Mouse (Mus musculus): ENCODE results near the gene Rplp2.
A peak's percentile ranks its signal among the peaks of the same experiment; 100 is the strongest.

The Rplp2 gene

GRCm38 (mm10) chr7:141464603-141465201 lies 17.5 kb downstream of the Rplp2 start:
- no peak for ATAC-seq (ENCODE audit: insufficient number of reproducible peaks, low FRiP score, low TSS enrichment)

DNA sequence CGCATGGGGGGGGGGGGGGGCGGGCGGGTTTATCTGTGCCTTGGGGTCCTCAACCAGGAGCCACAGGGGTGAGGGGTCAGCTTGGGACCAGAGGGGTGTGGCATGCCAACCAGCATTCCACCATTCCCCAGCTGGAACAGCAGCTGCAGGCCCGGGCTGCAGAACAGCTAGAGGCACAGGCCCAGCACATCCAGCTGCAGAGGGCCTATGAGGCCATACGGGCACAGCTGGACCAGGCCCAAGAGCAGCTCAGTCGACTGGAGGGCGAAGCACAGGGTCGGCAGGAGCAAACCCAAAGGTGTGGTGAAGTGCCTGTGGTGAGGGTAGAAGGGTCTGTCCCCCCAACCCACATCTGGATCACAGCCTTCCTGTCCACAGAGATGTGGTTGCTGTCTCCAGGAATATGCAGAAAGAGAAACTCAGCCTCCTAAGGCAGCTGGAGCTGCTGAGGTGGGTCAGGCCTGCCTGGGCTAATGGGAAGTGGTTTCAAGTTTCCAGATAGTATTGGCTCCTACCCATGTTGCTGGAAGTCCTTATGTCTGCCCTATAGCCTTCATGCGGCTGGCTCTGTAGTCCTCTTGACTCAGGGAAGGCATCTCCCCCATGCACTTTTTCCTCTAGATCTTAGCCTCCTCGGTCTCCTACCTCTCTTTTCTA lies 18.3 kb downstream of the Rplp2 start:
- ATAC-seq (ENCODE audit: insufficient number of reproducible peaks, low FRiP score, low TSS enrichment), result no peak

DNA sequence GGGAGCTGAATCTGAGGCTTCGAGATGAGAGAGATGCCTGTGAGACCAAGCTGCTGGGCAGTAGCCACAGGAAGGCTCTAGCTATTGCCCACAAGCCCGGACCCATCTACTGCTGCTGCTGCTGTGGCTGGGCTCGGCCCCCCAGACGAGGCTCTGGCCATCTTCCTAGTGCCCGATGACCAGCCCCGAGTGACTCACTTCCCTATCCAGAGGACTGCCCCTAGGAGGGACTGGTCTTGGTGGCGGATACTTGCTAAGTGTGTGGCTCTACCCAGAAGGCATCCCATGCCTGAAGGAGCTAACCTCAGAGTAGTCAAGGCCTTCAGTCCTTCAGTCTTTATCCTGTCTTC lies 18.9 kb downstream of the Rplp2 start:
- ATAC-seq (ENCODE audit: insufficient number of reproducible peaks, low FRiP score, low TSS enrichment), result no peak

DNA sequence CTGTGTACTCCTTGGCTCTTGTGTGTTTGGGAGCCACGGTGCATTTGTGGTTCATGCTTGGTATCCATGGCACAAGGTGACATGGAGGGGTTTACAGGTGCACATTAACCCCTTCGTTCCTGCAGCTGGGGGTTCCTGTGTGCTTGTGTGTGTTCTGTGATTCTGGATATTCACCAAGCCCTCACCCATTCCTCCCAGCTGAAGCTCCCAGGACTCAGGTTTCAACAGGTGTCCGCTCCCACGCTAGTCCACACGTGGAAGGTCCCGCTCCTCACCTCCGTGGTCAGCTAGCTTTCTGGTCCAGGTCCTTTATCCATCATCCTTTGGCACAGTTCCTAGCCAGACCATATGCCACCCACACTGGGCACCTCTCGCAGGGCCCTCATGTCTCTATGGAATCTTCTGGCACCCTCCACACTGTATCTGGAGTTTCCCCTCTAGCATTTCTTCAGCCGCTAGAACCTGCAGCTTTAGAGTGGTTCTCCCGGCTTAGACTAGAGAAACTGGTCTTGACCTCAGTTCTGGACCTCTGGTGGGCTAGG lies 19.5 kb downstream of the Rplp2 start:
- ATAC-seq (ENCODE audit: insufficient number of reproducible peaks, low FRiP score, low TSS enrichment), result no peak

- ATAC-seq (ENCODE audit: insufficient number of reproducible peaks, low FRiP score, low TSS enrichment), result 0 out of 2 replicates have a peak, but pooled peaks have one; percentile 10
Observed at GRCm38 (mm10) chr7:141467230-141468030, 20.3 kb downstream of the Rplp2 start, which contains the start of gene Cd151. Cd151 (plus strand) TSS chr7:141467392.

DNA sequence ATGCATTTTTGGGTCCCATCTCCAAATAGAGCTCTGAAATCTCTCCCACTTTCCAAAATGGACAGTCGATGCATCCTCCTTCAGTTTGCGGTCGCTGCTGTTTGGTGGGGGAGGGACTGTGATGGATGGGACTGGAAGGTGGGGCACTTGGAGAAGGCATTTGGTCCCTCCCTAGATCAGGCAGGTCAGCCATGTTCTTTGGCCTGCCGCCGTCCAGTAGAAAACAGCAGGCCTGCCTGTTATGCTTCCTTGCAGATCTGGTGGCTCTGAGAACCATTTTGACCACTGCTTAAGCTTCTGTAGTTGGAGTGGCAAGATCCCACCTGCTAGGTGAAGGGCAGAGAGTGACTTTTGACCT lies 21.0 kb downstream of the Rplp2 start:
- ATAC-seq (ENCODE audit: insufficient number of reproducible peaks, low FRiP score, low TSS enrichment), result no peak

- peak; percentile 31; the same call in 1 of the 2 replicates for ATAC-seq (ENCODE audit: insufficient number of reproducible peaks, low FRiP score, low TSS enrichment)
Observed at GRCm38 (mm10) chr7:141468522-141469211, 21.5 kb downstream of the Rplp2 start.

DNA sequence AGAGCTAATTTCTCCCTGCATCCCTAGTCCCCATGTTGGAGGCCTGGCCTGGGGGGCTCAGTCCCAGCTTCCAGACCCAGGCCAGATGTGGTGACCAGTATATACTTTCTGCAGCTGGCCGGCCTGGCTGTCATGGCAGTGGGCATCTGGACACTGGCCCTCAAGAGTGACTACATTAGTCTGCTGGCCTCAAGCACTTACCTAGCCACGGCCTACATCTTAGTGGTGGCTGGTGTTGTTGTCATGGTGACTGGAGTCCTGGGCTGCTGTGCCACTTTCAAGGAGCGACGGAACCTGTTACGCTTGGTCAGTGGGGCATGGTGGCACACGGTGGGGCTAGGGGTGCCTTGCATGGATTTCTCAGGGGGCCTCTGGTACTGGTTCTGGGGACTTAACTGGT lies 22.2 kb downstream of the Rplp2 start:
- no peak for ATAC-seq (ENCODE audit: insufficient number of reproducible peaks, low FRiP score, low TSS enrichment)

DNA sequence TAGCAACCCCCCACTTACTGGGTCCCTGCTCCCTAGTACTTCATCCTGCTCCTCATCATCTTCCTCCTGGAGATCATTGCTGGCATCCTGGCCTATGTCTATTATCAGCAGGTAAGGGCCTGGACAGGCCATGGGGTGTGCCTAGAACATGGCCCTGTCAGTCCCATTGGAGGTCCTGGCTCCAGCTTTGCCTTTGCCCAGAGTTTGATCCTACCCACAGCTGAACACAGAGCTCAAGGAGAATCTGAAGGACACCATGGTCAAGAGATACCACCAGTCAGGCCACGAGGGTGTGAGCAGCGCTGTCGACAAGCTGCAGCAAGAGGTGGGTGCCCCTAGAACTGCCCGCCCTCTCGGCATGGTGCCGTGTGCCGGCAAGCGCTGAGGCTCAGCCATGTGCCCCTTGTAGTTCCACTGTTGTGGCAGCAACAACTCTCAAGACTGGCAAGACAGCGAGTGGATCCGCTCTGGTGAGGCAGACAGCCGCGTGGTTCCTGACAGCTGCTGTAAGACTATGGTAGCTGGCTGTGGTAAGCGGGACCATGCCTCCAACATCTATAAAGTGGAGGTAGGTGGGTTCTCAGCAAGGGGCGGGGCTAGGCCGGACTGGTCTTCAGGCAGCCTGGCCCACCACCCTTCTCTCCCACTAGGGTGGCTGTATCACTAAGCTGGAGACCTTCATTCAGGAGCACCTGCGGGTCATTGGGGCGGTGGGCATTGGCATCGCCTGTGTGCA lies 22.9 kb downstream of the Rplp2 start:
- ATAC-seq (ENCODE audit: insufficient number of reproducible peaks, low FRiP score, low TSS enrichment), result no peak

GRCm38 (mm10) chr7:141470637-141470944 lies 23.4 kb downstream of the Rplp2 start:
- ATAC-seq (ENCODE audit: insufficient number of reproducible peaks, low FRiP score, low TSS enrichment), result no peak

DNA sequence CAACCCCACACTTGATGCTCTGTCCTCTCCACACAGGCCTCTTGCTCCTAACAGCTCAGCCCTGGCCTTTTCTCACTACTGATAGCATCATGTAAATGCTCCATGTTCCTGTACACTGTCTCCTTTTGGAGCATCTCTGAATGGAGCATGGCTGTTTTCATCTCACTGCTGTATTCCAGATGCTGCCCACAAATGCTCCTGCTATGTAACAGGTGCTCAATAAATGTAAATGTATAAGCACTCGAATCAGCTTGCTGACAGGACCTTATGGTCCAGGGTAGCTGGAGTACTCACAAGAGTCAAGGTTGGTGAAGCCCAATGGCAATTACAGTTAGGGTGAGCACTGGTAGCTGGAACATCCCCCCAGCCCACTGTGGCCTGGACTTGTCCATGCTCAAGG lies 24.1 kb downstream of the Rplp2 start:
- no peak for ATAC-seq (ENCODE audit: insufficient number of reproducible peaks, low FRiP score, low TSS enrichment)

DNA sequence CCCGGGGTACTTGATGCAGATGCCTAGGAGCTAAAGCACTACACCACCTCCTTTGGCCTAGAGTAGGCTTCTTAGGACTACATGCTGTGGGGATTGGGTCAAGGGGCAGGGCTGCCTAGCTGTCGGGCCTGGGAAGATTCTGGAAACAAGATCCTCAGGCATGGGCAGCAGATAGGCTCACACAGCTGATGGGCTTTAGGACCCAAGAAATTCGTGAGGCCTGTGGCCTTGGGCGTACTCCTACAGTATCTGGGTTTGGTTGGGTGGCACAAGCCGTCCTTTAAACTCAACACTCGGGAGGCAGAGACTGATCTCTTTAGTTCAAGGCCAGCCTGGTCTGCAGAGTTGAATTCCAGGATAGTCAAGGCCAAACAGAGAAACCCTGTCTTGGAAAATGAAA lies 25.1 kb downstream of the Rplp2 start:
- ATAC-seq (ENCODE audit: insufficient number of reproducible peaks, low FRiP score, low TSS enrichment), result no peak

DNA sequence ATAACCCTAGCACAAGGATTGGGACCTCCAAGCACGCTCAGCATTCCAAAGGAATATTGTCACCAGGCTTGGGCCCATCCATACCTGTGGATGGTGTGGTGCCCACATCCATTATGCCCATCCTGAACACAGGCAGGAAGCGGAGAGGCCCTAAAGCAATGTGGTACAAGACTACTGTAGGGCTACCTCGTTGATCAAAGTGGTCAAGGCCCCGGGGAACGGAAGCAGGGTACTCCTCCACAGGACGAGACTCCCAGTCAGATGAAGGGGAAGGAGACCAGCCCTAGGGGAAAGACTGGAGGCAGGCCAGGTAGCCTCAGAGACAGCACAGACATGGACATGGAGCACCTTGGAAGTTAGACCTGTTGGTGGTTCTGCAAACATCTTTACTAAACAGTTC lies 25.6 kb downstream of the Rplp2 start:
- no peak for ATAC-seq (ENCODE audit: insufficient number of reproducible peaks, low FRiP score, low TSS enrichment)

DNA sequence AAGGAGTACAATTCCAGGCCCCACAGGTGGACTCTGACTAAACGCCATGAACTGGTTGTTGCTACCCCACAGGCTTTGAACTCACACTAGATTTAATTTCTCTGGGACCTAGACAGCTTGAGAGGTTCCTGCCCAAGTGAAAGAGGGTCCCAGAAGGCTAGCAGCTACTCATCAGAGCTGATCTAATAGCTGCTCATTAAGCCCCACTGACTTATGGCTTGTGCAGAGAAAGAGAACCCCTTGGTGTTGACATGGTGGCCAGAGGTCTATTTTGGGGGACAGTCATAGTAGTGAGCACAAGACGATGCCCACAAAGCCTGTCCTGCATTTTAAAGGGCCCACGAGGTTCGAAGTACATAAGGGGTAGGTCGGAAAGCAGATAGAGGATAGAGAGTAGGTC lies 27.0 kb downstream of the Rplp2 start:
- ATAC-seq (ENCODE audit: insufficient number of reproducible peaks, low FRiP score, low TSS enrichment), result no peak

DNA sequence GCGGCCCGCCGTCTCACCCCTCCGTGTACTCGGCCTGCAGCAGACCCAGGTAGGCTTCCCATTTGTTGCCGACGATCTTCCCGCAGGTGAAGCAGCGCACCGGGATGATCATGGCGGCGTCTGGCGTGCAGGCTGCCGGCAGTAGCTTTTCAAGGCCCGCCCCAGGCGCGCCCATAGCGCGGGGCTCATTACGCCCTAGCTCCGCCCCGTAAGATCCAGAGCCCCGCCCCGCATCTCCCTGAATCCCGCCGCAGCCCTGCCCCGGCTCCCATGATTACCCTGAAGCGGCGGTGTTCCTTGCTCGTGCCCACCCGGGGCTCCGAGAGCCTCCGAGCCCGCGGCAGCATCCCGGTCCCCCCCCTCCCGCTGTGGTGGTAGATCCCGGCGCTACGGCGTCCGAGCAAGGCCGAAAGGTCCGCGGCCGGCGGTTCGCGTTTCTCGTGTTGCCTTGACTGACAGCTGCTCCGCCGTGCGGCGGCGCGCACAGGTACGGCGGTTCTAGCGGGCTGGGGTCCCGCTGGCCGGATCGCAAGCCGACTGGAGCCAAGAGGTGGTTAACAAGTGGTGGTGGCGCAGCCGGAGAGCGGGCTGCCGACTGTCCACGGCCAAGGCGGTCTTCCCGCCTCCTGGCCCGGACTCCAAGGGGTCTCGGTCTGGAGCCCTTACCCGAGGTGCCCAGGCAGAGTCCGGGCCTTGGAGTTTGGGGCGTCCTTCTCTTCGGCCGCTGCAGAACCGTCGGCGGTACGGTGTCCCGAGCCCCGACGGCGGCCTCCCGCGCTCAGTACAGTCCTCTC lies 28.0 kb downstream of the Rplp2 start, which contains the start of the genes Polr2l and Tspan4:
Gene Polr2l, minus strand, starts transcription at position 122 of the 794 bp plus-strand sequence.
Gene Tspan4, plus strand, starts transcription at position 230 of the 794 bp plus-strand sequence.
- ATAC-seq (ENCODE audit: insufficient number of reproducible peaks, low FRiP score, low TSS enrichment), result peak; percentile 41; the same call in 1 of the 2 replicates

- ATAC-seq (ENCODE audit: insufficient number of reproducible peaks, low FRiP score, low TSS enrichment), result no peak
Observed at GRCm38 (mm10) chr7:141475805-141476158, 28.6 kb downstream of the Rplp2 start.

DNA sequence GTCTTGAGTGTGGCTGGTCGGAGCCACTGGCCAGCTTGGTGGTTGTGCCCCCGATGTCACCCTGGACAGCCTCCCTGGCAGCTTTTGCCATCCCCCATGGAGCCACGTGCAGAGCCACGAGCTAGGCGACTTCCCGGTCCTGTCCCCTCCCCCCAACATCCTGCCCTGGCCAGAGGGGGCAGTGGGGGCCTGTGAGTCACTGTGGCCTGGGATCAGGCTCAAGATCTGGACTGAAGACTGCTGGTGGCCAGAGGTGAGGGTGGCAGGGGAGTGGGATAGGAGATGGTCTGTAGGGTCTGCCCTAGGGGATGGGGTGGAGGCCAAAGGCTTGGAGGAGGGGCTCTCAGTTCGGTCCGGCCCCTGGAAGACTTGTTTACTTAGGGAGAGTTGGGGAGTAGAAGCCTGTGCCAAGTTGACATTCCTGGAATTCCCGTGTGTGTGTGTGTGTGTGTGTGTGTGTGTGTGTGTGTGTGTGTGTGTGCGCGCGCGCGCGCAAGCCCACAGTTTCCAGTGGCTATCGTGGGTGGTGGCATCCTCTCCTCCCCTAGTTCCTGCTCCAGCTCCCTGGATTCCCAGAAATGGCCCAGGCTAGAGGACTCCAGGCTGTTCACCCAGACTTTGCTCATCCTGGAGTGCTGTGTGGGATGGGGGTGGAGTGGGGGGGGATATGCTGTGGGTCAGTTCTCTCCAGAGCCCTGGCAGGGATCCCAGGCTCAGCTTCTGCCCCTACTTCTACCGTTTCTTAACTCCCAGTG lies 29.2 kb downstream of the Rplp2 start:
- ATAC-seq (ENCODE audit: insufficient number of reproducible peaks, low FRiP score, low TSS enrichment), result no peak

DNA sequence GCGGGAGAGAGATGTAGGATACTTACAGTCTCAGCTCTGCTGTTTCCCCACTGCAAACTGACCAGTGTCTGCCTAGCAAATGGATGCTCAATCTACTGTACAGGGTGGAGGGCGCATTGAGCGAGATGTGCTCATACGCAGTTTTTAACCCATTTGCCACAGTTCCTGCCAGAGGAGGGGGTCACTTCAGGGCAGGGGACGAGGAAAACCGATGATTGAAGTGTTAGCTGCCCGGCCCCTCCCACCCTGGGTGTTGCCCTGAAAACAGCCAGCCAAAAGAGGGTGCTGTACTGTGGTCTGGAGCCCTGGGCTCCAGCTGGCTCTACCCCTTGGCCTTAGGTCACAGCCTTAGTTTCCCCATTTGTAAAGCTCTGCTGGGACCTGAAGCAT lies 29.8 kb downstream of the Rplp2 start:
- ATAC-seq (ENCODE audit: insufficient number of reproducible peaks, low FRiP score, low TSS enrichment), result no peak

Data from cerebellum, adult (tissue).